Comparison of ENCODE assay signal across 8 mouse cellular contexts in genomic region chr9:108832390-108833108, GRCm38 (mm10). TPM values are rescaled to one million over a fixed set of nuclear protein-coding genes. Genes with fewer than 3 reads are reported as not detected.
DNase-seq lines count a peak whose midpoint lies in the region; ATAC-seq and TF ChIP-seq lines count a peak whose summit lies in the region.

No protein-coding gene starts in this region.

- POLR2A ChIA-PET in Patski (lab: Charles Lee) = no interaction called here

- peaks cover 87% of the 10 kb centered on the region for H3K36me3 ChIP-seq in hindbrain, embryonic 12.5 days

- peaks cover 58% of the 10 kb centered on the region for H3K27me3 ChIP-seq in Patski
- peaks cover 60% of the 10 kb centered on the region for H3K27me3 ChIP-seq in hindbrain, embryonic 12.5 days

- peak overlapping the region; percentile 87 for H3K4me2 ChIP-seq in hindbrain, embryonic 12.5 days (replicated peaks)

- H3K27ac ChIP-seq in hindbrain, embryonic 12.5 days = no peak overlapping the region

- 6% methylated on average over 44 of the region's 46 CpGs for WGBS in hindbrain, embryonic 12.5 days

- H3K4me3 ChIP-seq in hindbrain, embryonic 12.5 days = peak overlapping the region; percentile 38

- peak overlapping the region; percentile 23; the same call in 1 of the 2 replicates for H3K9ac ChIP-seq in hindbrain, embryonic 12.5 days

- peak; percentile 58 for DNase-seq in Patski (ENCODE audit: low read depth, low spot score)
- DNase-seq in cerebellum, postnatal 10 days = peak; percentile 86 to 90
- DNase-seq in frontal cortex, postnatal 10 days (ENCODE audit: low spot score in 2 of 2) = peak; percentile 77 to 82
- DNase-seq in layer of hippocampus, postnatal 25 days (ENCODE audit: extremely low spot score in 1 of 2, low spot score in 1 of 2) = peak; percentile 49 to 51
- peak; percentile 89 for DNase-seq in lung, postnatal 14 days
- peak; percentile 75 for DNase-seq in ovary, postnatal 14 days (ENCODE audit: low spot score)
- peak; percentile 41 to 47 for DNase-seq in thymus, postnatal 10 days (ENCODE audit: low spot score in 2 of 2)

- ATAC-seq in Patski = peak; percentile 94
- ATAC-seq in hindbrain, embryonic 12.5 days (ENCODE audit: low FRiP score) = peak; percentile 94

- CTCF ChIA-PET in Patski (lab: Charles Lee) = interaction anchor here (0.9 to 1.2 kb wide), 2 partner anchors 24 to 61 kb away, joined by 3 read pairs; no protein-coding TSS in a partner anchor

- H3K4me1 ChIP-seq in hindbrain, embryonic 12.5 days = peaks cover 48% of the 10 kb centered on the region

- in situ Hi-C loops in Patski (cut with MboI; ENCODE audit: low pct_unique_long_range_greater_than_20kb) = no loop called here

- TF ChIP-seq CTCF in Patski (IDR thresholded peaks at IDR 0.05) = no peak

- no peaks in the 10 kb centered on the region for H3K9me3 ChIP-seq in hindbrain, embryonic 12.5 days (replicated peaks)

RNA-seq across cellular contexts. Expression of gene Celsr3, which starts 6.4 kb away (rescaled TPM):
- 0.06 TPM for polyA plus RNA-seq in Patski (2021)
- 11.9 TPM in 2 replicates for polyA plus RNA-seq in hindbrain, embryonic 12.5 days (2016; fragmentation: Nextera tagmentation; extraction: Ambion mirVana)
- 10 to 100 TPM; 42.5 to 66.0 TPM for total RNA-seq in layer of hippocampus, postnatal 25 days (2021)

RNA-seq across cellular contexts. Expression of gene Slc26a6, which starts 20.5 kb away (rescaled TPM):
- 7.8 TPM for polyA plus RNA-seq in Patski (2021)
- 12.7 and 16.5 TPM in 2 replicates for polyA plus RNA-seq in hindbrain, embryonic 12.5 days (2016; fragmentation: Nextera tagmentation; extraction: Ambion mirVana)
- 10 to 100 TPM; 21.4 to 21.5 TPM for total RNA-seq in layer of hippocampus, postnatal 25 days (2021)

RNA-seq across cellular contexts. Expression of gene Nckipsd, which starts 24.4 kb away (rescaled TPM):
- 15.9 TPM for polyA plus RNA-seq in Patski (2021)
- polyA plus RNA-seq in hindbrain, embryonic 12.5 days (2016; fragmentation: Nextera tagmentation; extraction: Ambion mirVana) = 20.2 and 23.3 TPM in 2 replicates
- total RNA-seq in layer of hippocampus, postnatal 25 days (2021) = 10 to 100 TPM; 64.9 to 68.1 TPM

RNA-seq across cellular contexts. Expression of gene Ip6k2, which starts 49.0 kb away (rescaled TPM):
- 89.9 TPM for polyA plus RNA-seq in Patski (2021)
- 140 and 154 TPM in 2 replicates for polyA plus RNA-seq in hindbrain, embryonic 12.5 days (2016; fragmentation: Nextera tagmentation; extraction: Ambion mirVana)
- 100 to 1,000 TPM; 203 to 244 TPM for total RNA-seq in layer of hippocampus, postnatal 25 days (2021)

Comparison
In these comparisons a context has a peak if more than half of its experiments do, and no peak if none do; other contexts are left out.
1. RNA of gene Celsr3, which starts 6.4 kb away (polyA plus RNA-seq): 11.9 TPM in hindbrain, embryonic 12.5 days; 0.06 TPM in Patski (single experiment); every median in the first group is over 10 times any median in the second.
2. Peak in every context shown above with its lines, with median percentiles within 50 percentile points of each other: DNase-seq.